Mouse (Mus musculus) left cerebral cortex, postnatal 4 days (tissue): ENCODE measurements around the gene Gm6370. TPM values are rescaled to one million over a fixed set of nuclear protein-coding genes. Genes with fewer than 3 reads are reported as not detected.
A peak's percentile ranks its signal among the peaks of the same experiment; 100 is the strongest.
"Not testable (repeated sequence)": the region's sequence is repeated elsewhere in the genome, so short reads cannot be mapped to it uniquely, and the experiment has no call there.

Experiments
- DNase-seq: peaks from one replicate; pipeline ENCODE4 v3.0.0-alpha.2; 2022
- intact Hi-C: fragments of 180-260 bp; cut with DNase I; formaldehyde crosslinking; loops from one replicate; pipeline ENCODE4 v1.15.1; 2025
- total RNA-seq, 2 experiments: library from RNA; stranded (reverse); gene quantifications; 2 replicates each; pipeline ENCODE4 v1.2.3; 2021

The Gm6370 gene
- not detected for total RNA-seq

GRCm38 (mm10) chr5:146491063-146491462 lies at the start of gene Gm6370:
Gene Gm6370, plus strand, starts transcription at chr5:146491363.
- intact Hi-C loops, DNase-seq: not testable (repeated sequence)

- no peak for DNase-seq
- intact Hi-C loops, result no loop called here
Measured at GRCm38 (mm10) chr5:146442767-146443166, 48.4 kb upstream of the Gm6370 start.

GRCm38 (mm10) chr5:146446633-146447032 lies 44.5 kb upstream of the Gm6370 start:
- DNase-seq, result no peak
- intact Hi-C loops, result no loop called here

DNA sequence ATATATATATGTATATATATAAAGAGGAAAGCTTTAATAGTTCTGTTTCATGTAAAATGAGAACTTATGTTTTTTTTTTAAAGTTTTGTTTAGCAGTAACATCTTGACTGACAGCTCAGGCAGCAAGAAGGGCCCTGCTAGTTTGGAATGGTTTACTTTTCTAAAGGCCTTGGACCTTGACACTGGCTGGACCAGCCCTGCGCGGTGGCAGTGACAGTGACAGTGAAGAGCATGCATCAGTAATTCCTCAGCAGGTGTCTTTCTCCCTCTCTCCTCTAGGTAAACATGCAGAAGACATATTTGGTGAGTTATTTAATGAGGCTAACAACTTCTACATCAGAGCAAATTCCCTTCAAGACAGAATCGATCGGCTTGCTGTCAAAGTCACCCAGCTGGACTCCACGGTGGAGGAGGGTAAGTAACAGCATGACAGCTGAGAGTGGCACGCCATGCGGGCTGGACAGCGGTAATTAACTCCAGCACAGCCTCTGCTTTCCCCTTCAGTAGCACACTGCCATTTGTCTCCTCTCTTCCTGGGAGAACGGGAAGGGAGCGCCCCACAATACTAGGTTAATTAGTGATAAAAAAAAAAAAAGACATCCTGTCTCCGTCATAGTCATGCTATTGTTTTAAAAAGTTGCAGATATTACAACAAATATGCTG lies 39.4 kb upstream of the Gm6370 start:
- DNase-seq, result no peak
- intact Hi-C loops, result no loop called here

DNA sequence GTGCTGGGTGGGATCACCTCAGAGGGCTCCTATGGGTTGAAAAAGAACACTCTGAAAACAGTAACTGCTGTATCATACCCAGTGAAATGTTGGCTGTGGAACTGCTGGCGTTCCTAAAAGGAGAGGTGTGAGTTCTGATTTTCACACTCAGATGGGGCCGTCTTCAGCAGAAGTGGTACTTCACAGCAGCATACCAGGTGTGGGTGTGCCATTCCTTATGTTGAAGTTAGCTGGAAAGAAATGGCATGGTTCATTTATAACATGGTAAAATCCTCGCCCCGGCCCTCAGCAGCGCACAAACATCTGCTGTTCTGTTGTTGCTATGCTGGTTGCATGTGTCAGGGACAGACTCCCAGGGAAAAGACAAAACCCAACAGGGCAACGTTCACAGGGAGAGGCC lies 37.6 kb upstream of the Gm6370 start:
- DNase-seq, result no peak
- intact Hi-C loops, result no loop called here

DNA sequence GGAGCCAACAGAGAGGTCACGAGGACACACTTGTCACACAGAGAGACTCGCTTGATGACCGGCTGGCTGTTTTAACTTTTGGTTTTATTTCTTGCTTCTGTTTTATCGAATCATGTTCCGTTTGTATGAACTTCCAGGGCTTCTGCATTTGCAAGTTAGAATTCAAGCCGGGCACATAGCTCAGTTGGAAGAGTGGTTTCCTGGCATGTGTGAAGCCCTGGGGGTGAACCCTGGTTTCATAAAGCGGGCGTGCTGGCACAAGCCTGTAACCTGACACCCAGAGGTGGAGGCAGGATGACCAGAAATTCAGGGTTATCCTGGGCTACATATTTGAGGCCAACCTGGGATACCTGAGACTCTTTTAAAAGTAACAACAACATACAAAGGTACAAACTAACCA lies 29.6 kb upstream of the Gm6370 start:
- no peak for DNase-seq
- intact Hi-C loops, result loop anchor here (10.0 kb wide), 1 partner anchor 267 kb away; no protein-coding TSS in a partner anchor

DNA sequence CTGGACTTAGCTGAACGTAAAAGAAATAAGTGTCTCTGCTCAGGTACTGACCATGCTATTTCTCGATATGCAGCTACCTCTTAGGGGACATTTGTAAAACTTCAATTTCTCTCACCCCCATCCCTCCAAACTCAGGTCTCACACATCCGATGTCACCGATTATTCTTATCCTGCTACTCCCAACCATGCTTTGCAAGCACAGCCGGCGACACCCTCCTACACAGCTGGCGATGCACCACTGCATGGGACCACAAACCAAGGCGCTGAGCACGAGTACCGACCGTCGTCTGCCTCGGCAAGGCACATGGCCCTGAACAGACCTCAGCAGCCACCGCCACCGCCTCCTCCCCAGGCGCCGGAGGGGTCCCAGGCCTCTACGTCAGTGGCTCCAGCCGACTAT lies 24.5 kb upstream of the Gm6370 start:
- no peak for DNase-seq
- intact Hi-C loops, result loop anchor here (5.0 to 10.0 kb wide), 2 partner anchors 134 to 272 kb away; no protein-coding TSS in a partner anchor

DNA sequence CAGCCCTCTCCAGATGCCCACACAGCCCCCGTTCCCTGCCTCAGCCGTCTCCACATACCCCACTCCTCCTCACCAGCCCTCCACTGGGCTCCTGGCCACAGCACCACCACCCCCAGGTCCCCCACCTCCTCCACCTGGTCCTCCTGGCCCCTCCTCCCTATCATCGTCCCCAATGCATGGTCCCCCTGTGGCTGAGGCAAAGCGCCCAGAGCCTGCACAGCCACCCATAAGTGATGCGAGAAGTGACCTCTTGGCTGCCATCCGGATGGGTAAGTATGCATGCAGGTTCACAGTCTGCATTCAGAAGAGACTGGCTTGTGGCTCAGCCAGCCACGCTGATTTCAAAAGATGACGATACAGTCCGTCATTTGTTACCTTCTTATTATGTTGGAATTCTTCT lies 22.9 kb upstream of the Gm6370 start:
- intact Hi-C loops, result loop anchor here (5.0 to 10.0 kb wide), 2 partner anchors 136 to 274 kb away; no protein-coding TSS in a partner anchor

GRCm38 (mm10) chr5:146470821-146471220 lies 20.3 kb upstream of the Gm6370 start:
- peak; percentile 17 for DNase-seq
- intact Hi-C loops, result no loop called here

More for the DNA sequence above, 22.9 kb upstream of the Gm6370 start:
- peak; percentile 41 for DNase-seq

GRCm38 (mm10) chr5:146471311-146471710 lies 19.9 kb upstream of the Gm6370 start:
- no peak for DNase-seq
- intact Hi-C loops, result no loop called here

DNA sequence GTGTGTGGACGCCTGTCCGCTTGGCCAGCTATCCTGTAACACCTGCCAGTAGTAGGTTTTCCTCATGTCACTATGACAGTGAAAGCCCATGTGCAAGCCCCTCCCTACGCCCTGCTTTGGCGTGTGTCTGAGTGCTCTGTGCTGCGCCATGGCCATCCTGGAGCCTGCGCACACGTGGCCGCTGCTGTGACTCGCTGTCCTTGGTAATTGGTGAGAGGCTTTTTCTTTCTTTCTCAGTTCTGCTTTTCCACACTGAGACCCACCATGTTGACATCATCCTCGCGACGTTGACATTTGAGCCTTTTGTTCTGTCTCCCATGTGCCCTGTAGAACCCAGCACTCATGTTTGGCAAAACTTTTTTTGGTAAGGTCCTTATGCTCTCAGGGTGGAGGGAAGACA lies 19.3 kb upstream of the Gm6370 start:
- intact Hi-C loops, result no loop called here
- no peak for DNase-seq

- DNase-seq, result peak; percentile 46
- intact Hi-C loops, result not testable (repeated sequence)
Measured at GRCm38 (mm10) chr5:146479564-146479963, 11.6 kb upstream of the Gm6370 start.

DNA sequence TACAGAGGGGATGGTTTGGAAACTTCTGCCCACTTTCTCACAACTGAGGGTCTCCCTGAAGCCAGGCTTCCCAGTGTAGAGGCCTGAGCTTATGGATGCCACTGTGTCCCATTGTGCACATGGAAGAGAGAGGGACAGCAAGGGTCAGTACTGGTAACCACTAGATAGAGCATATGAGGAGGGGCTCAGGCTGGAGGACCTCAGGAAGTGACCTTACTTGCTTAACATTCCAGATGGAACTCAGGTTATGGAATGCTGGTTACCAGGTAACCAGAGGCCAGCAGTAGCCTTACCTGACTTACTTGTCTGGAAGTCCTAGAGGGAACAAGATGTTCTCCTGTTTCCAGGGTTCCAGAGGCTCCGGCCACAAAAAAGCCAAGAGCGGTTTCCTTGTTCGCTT lies 9.5 kb upstream of the Gm6370 start, which contains the start of gene Gm6408:
Gene Gm6408 (plus strand): TSS at position 301 of the 400 bp plus-strand sequence.
- intact Hi-C loops, DNase-seq: not testable (repeated sequence)

DNA sequence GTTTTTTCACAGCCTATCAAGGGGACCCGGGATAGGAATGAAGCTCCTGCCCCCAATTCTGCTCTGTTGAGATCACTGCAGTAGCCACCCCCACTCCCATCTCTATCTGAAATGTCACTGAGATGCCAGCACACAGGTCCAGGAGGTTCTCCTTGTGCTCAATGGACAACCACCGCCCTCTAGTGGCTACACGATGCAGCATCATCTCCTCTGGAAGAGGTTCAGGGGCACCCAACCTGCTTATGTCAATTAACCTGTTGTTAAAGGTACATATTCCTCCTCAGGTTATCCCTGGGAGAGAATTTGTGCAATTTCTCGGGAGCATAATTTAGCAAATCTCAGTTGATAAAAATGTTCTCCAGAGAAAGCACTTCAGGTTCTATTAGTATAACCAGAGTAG lies 2.2 kb upstream of the Gm6370 start:
- DNase-seq, result peak; percentile 46
- intact Hi-C loops, result not testable (repeated sequence)

- intact Hi-C loops, DNase-seq: not testable (repeated sequence)
Measured at GRCm38 (mm10) chr5:146502099-146502498, 10.9 kb downstream of the Gm6370 start, which contains the start of gene 4930449I24Rik. Gene 4930449I24Rik, plus strand, starts transcription at chr5:146502399.

DNA sequence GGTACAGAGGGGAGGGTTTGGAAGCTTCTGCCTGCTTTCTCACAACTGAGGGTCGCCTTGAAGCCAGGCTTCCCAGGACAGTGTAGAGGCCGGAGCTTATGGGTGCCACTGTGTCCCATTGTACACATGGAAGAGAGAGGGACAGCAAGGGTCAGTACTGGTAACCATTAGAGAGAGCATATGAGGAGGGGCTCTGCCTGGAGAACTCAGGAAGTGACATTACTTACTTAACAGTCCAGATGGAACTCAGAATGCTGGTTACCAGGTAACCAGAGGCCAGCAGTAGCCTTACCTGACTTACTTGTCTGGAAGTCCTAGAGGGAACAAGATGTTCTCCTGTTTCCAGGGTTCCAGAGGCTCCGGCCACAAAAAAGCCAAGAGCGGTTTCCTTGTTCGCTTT lies 22.7 kb downstream of the Gm6370 start, which contains the start of gene Gm3402:
Gene Gm3402 (plus strand): TSS at position 301 of the 400 bp plus-strand sequence.
- DNase-seq, intact Hi-C loops: not testable (repeated sequence)

GRCm38 (mm10) chr5:146525501-146525900 lies 34.3 kb downstream of the Gm6370 start, which contains the start of gene Gm3404:
Gene Gm3404, plus strand, starts transcription at chr5:146525801.
- intact Hi-C loops, result not testable (repeated sequence)

DNA sequence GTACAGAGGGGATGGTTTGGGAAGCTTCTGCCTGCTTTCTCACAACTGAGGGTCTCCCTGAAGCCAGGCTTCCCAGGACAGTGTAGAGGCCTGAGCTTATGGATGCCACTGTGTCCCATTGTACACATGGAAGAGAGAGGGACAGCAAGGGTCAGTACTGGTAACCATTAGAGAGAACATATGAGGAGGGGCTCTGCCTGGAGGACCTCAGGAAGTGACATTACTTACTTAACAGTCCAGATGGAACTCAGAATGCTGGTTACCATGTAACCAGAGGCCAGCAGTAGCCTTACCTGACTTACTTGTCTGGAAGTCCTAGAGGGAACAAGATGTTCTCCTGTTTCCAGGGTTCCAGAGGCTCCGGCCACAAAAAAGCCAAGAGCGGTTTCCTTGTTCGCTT lies 46.2 kb downstream of the Gm6370 start, which contains the start of gene Gm3409:
Gene Gm3409 (plus strand): TSS at position 301 of the 400 bp plus-strand sequence.
- DNase-seq, intact Hi-C loops: not testable (repeated sequence)

More at GRCm38 (mm10) chr5:146525501-146525900, 34.3 kb downstream of the Gm6370 start, which contains the start of gene Gm3404:
- DNase-seq, result not testable (repeated sequence)
